Mouse (Mus musculus) heart, embryonic 11.5 days (tissue): Measurements from ENCODE around the gene Hipk2. TPM values are rescaled to one million over a fixed set of nuclear protein-coding genes. Genes with fewer than 3 reads are reported as not detected.

Source experiments
- ATAC-seq: fragments of 200-750 bp; cut with Nextera tagmentation; replicated peaks from 2 replicates; pipeline ENCODE4 v1.8.0; 2017; ENCODE audit warnings: moderate library complexity; ENCODE audit not compliant: insufficient number of reproducible peaks, low FRiP score, low TSS enrichment
- H3K27ac ChIP-seq: fragments of 300-500 bp; sonication (generic); 2 replicates; pipeline ENCODE4 v1.5.1; 2014; ENCODE audit warnings: mild to moderate bottlenecking, low read depth, low read length
- H3K27me3 ChIP-seq: fragments of 300-500 bp; sonication (generic); 2 replicates; pipeline ENCODE4 v1.6.1; 2014; ENCODE audit warnings: mild to moderate bottlenecking, low read length, mixed read lengths; ENCODE audit not compliant: control insufficient read depth, insufficient read depth
- H3K36me3 ChIP-seq: fragments of 300-500 bp; sonication (generic); 2 replicates; pipeline ENCODE4 v1.6.1; 2014; ENCODE audit warnings: mild to moderate bottlenecking, low read length, moderate library complexity, mixed read lengths; ENCODE audit not compliant: control insufficient read depth, insufficient read depth
- H3K4me1 ChIP-seq: fragments of 300-500 bp; sonication (generic); 2 replicates; pipeline ENCODE4 v1.6.1; 2014; ENCODE audit warnings: low read length; ENCODE audit not compliant: control insufficient read depth, insufficient read depth
- H3K4me2 ChIP-seq: fragments of 300-500 bp; sonication (generic); 2 replicates; pipeline ENCODE4 v1.6.1; 2014; ENCODE audit warnings: mild to moderate bottlenecking, moderate library complexity
- H3K4me3 ChIP-seq: fragments of 300-500 bp; sonication (generic); 2 replicates; pipeline ENCODE4 v1.5.1; 2014; ENCODE audit warnings: low read depth, low read length
- H3K9ac ChIP-seq: fragments of 300-500 bp; sonication (generic); 2 replicates; pipeline ENCODE4 v1.6.1; 2014; ENCODE audit warnings: mild to moderate bottlenecking, low read depth, low read length, moderate library complexity
- H3K9me3 ChIP-seq: fragments of 300-500 bp; sonication (generic); replicated peaks from 2 replicates; pipeline ENCODE4 v1.6.1; 2016; ENCODE audit warnings: low read length; ENCODE audit not compliant: control insufficient read depth
- WGBS: fragments of 180-500 bp; shearing (Covaris S2); extraction: QIAGEN DNeasy Blood & Tissue Kit; methylation state at CpG from one replicate; pipeline ENCODE4 v1.1.7; 2014; ENCODE audit not compliant: insufficient replicate concordance; 5-methylcytosine and 5-hydroxymethylcytosine counted together
- polyA plus RNA-seq: library from polyadenylated mRNA; unstranded; fragments of >200 nt; fragmentation: Nextera tagmentation; extraction: Ambion mirVana; gene quantifications from 2 replicates; pipeline ENCODE4 v1.2.1, GENCODE M21; 2014

Gene Hipk2
- polyA plus RNA-seq, 1 experiment from 2014 or later, result 18.9 TPM

GRCm38 (mm10) chr6:38850715-38851259 is 25.2 kb downstream of the Hipk2 start:
- H3K27me3 ChIP-seq, result no peaks in the 10 kb centered on the region
- ATAC-seq, result no peak
- H3K9ac ChIP-seq, result no peak overlapping the region
- H3K36me3 ChIP-seq, result no peaks in the 10 kb centered on the region
- WGBS, result 85% methylated on average over 6 of the region's 6 CpGs
- peaks cover 67% of the 10 kb centered on the region for H3K4me1 ChIP-seq
- H3K9me3 ChIP-seq, result no peaks in the 10 kb centered on the region
- H3K4me3 ChIP-seq, result no peak overlapping the region
- no peak overlapping the region for H3K27ac ChIP-seq
- no peak overlapping the region for H3K4me2 ChIP-seq

GRCm38 (mm10) chr6:38847958-38848910 is 27.7 kb downstream of the Hipk2 start:
- Histone ChIP-seq H3K27me3 (no peaks in the 10 kb centered on the region), H3K9ac (no peak overlapping the region), H3K4me2 (no peak overlapping the region), H3K27ac (no peak overlapping the region), H3K9me3 (no peaks in the 10 kb centered on the region), H3K4me1 (peaks cover 61% of the 10 kb centered on the region), H3K36me3 (no peaks in the 10 kb centered on the region), H3K4me3 (no peak overlapping the region)
- no peak for ATAC-seq
- WGBS, result 79% methylated on average over 3 of the region's 3 CpGs

- H3K36me3 ChIP-seq, result no peaks in the 10 kb centered on the region
- WGBS, result 45% methylated on average over 1 of the region's 1 CpGs
These were observed 28.5 kb downstream of the Hipk2 start for GRCm38 (mm10) chr6:38847447-38847846.

GRCm38 (mm10) chr6:38846330-38847195 is 29.4 kb downstream of the Hipk2 start:
- Histone ChIP-seq H3K27me3 (no peaks in the 10 kb centered on the region), H3K9me3 (no peaks in the 10 kb centered on the region), H3K9ac (no peak overlapping the region), H3K27ac (no peak overlapping the region), H3K4me3 (no peak overlapping the region), H3K4me1 (peaks cover 47% of the 10 kb centered on the region), H3K36me3 (no peaks in the 10 kb centered on the region), H3K4me2 (no peak overlapping the region)
- WGBS, result 75% methylated on average over 6 of the region's 6 CpGs
- ATAC-seq, result no peak

More at GRCm38 (mm10) chr6:38847447-38847846, 28.5 kb downstream of the Hipk2 start:
- Histone ChIP-seq H3K4me1 (peaks cover 55% of the 10 kb centered on the region), H3K9ac (no peak overlapping the region), H3K27ac (no peak overlapping the region), H3K9me3 (no peaks in the 10 kb centered on the region), H3K4me3 (no peak overlapping the region), H3K4me2 (no peak overlapping the region), H3K27me3 (no peaks in the 10 kb centered on the region)
- ATAC-seq, result no peak

- no peak overlapping the region for H3K4me3 ChIP-seq
- no peaks in the 10 kb centered on the region for H3K9me3 ChIP-seq
- H3K4me1 ChIP-seq, result peaks cover 49% of the 10 kb centered on the region
- H3K4me2 ChIP-seq, result no peak overlapping the region
- 78% methylated on average over 5 of the region's 5 CpGs for WGBS
- H3K27ac ChIP-seq, result no peak overlapping the region
- ATAC-seq, result no peak
- no peaks in the 10 kb centered on the region for H3K36me3 ChIP-seq
- no peak overlapping the region for H3K9ac ChIP-seq
- no peaks in the 10 kb centered on the region for H3K27me3 ChIP-seq
These were observed 30.1 kb downstream of the Hipk2 start for GRCm38 (mm10) chr6:38845876-38846275.

GRCm38 (mm10) chr6:38845117-38845516 is 30.8 kb downstream of the Hipk2 start:
- peaks cover 49% of the 10 kb centered on the region for H3K4me1 ChIP-seq
- H3K9me3 ChIP-seq, result no peaks in the 10 kb centered on the region
- no peak overlapping the region for H3K27ac ChIP-seq
- ATAC-seq, result no peak
- no peak overlapping the region for H3K4me2 ChIP-seq
- H3K27me3 ChIP-seq, result no peaks in the 10 kb centered on the region
- no peaks in the 10 kb centered on the region for H3K36me3 ChIP-seq
- 56% methylated on average over 1 of the region's 1 CpGs for WGBS
- H3K9ac ChIP-seq, result no peak overlapping the region
- H3K4me3 ChIP-seq, result no peak overlapping the region

GRCm38 (mm10) chr6:38841551-38841950 is 34.4 kb downstream of the Hipk2 start:
- 78% methylated on average over 3 of the region's 3 CpGs for WGBS

GRCm38 (mm10) chr6:38840780-38841179 is 35.2 kb downstream of the Hipk2 start:
- H3K27me3 ChIP-seq, result no peaks in the 10 kb centered on the region
- H3K4me3 ChIP-seq, result no peak overlapping the region
- WGBS, result 84% methylated on average over 1 of the region's 1 CpGs
- no peak overlapping the region for H3K27ac ChIP-seq
- H3K36me3 ChIP-seq, result no peaks in the 10 kb centered on the region
- no peaks in the 10 kb centered on the region for H3K9me3 ChIP-seq
- H3K4me2 ChIP-seq, result no peak overlapping the region
- no peak overlapping the region for H3K9ac ChIP-seq
- H3K4me1 ChIP-seq, result peaks cover 22% of the 10 kb centered on the region
- no peak for ATAC-seq

More at GRCm38 (mm10) chr6:38841551-38841950, 34.4 kb downstream of the Hipk2 start:
- no peak for ATAC-seq
- Histone ChIP-seq H3K27ac (no peak overlapping the region), H3K9me3 (no peaks in the 10 kb centered on the region), H3K4me1 (peaks cover 30% of the 10 kb centered on the region), H3K9ac (no peak overlapping the region; the same call in 1 of the 2 replicates), H3K4me2 (no peak overlapping the region), H3K36me3 (no peaks in the 10 kb centered on the region), H3K4me3 (no peak overlapping the region), H3K27me3 (no peaks in the 10 kb centered on the region)
